Mouse (Mus musculus): Measurements from ENCODE around the gene 1700018F24Rik. TPM values are rescaled to one million over a fixed set of nuclear protein-coding genes. Genes with fewer than 3 reads are reported as not detected.
"Not testable (repeated sequence)": the region's sequence is repeated elsewhere in the genome, so short reads cannot be mapped to it uniquely, and the experiment has no call there.

1700018F24Rik gene
- 0.22 TPM in 1 of 2 replicates, not detected in the other for polyA plus RNA-seq (2015; fragmentation: Nextera tagmentation; extraction: Ambion mirVana)

DNA sequence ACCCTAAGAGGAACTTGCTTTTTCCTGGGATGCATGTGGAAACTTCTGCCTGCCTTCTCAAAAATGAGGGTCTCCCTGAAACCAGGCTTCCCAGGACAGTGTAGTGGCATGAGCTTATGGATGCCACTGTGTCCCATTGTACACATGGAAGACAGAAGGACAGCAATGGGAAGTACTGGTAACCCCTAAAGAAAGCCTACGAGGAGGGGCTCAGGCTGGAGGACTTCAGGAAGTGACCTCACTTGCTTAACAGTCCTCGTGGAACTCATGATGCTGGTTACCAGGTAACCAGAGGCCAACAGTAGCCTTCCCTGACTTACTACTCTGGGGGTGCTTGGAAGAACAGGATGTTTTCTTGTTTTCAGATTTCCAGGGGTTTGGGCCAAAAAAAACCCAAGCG, at the start of gene 1700018F24Rik:
1700018F24Rik (plus strand) TSS at position 301 of the 400 bp plus-strand sequence.
- not testable (repeated sequence) for DNase-seq (ENCODE audit: low spot score)

DNA sequence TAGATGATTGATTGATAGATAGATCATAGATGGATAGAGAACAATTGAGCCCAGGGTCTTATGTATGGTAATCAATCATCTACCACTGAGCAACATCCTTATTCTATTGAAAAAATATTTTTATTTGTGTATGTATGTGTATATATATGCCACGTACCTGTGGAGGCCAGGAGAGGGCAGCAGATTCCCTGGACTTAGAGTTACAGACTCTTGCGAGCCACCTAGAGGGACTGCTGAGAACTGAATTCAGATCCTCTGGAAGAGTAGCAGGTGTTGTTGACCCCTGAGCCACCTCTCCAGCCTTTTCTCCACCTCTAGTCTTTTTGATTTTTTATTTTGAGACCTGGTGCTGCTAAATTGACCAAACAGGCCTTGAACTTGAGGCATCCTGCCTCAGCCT, 44.3 kb upstream of the 1700018F24Rik start:
- DNase-seq (ENCODE audit: low spot score), result peak; percentile 49

DNA sequence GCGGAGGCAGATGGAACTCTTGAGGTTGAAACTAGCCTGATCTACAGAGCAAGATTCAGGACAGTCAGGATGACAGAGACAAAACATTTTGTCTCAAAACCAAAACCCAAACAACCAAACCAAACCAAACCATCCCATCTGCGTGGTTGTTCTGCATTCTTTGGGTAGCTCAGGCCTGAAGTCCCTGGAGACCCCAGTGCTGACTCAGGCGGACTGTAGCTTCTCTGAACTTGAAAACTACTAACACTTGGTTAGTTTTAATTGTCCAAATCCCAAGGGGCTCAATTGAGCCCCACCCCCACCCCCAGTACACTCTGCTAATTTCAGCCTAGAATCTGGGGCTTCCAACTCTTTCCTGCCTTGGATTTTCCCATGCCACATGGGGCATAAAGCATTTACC, 39.4 kb upstream of the 1700018F24Rik start:
- no peak for DNase-seq (ENCODE audit: low spot score)

GRCm38 (mm10) chr5:145004495-145004894, 38.3 kb upstream of the 1700018F24Rik start:
- no peak for DNase-seq (ENCODE audit: low spot score)

DNA sequence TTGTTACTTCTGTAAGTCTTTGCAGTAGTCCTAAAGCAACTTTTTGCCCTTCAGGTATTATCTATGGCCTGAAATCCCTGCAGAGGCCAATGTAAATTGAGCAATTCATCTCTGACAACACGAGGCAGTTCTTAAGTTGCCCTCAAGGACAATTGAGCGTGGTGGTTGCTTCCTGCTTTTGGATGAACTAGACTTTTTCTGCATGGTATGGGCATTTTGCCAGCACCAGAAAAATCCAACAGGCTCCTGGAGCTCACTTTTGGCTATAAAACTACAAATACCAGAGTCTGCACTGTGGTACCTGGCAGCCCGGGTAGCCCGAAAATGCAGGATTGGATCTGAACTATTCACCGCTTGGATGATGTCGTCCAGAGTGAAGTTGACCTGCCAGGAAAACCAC, 37.2 kb upstream of the 1700018F24Rik start:
- DNase-seq (ENCODE audit: low spot score), result no peak

GRCm38 (mm10) chr5:145008878-145009659, 33.7 kb upstream of the 1700018F24Rik start:
- no peak for DNase-seq (ENCODE audit: low spot score)

DNA sequence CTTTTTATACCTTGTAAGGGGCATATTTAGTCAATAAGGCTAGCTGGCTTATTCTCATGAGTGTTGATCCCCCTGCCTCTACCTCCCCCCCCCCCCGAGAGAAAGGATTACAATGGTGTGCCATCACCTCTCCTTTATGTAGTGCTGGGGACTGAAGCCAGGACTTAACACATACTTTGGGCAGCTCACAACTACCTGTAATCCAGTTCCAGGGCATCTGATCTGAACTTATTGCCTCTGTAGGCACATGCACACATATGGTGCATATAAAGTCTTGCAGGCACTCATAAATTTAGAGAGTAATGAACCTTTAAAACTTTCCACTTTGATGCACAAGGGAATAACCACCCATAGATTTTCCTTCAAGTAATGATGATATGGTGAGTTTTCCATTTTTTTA, 28.5 kb upstream of the 1700018F24Rik start:
- no peak for DNase-seq (ENCODE audit: low spot score)

DNA sequence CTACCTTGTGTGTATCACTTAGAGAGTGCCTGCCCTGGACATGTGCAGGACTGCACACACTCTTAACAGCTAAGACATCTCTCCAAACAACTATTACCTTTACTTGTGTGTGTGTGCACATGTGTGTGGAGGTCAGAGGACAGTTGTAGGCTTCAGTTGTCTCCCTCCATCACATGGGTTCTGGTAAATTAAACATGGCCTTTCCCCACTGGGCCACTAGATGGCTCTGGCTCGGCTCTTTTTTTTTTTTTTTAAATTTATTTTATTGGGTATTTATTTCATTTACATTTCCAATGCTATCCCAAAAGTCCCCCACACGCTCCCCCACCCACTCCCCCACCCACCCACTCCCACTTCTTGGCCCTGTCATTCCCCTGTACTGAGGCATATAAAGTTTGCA, 26.0 kb upstream of the 1700018F24Rik start:
- DNase-seq (ENCODE audit: low spot score), result not testable (repeated sequence)

- DNase-seq (ENCODE audit: low spot score), result not testable (repeated sequence)
These were observed 22.5 kb upstream of the 1700018F24Rik start for GRCm38 (mm10) chr5:145020254-145020653.

DNA sequence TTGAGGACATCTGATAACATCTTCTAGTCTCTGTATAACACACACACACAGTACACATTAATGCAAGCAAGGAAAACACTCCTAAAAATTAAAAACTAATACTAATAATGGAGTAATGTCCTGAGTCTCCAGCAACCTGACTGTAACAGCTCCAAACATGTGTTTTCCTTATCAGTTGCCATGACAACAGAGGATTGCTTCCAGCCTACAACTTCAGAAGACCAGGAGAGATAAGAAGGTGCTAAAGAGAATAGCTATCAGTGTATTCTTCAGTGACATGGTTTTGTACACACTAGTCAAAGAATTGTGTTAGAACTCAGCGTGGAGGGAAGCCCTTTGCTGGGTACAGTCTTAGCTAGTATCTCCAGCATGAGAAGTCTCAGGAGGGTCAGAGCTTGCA, 22.1 kb upstream of the 1700018F24Rik start:
- not testable (repeated sequence) for DNase-seq (ENCODE audit: low spot score)

DNA sequence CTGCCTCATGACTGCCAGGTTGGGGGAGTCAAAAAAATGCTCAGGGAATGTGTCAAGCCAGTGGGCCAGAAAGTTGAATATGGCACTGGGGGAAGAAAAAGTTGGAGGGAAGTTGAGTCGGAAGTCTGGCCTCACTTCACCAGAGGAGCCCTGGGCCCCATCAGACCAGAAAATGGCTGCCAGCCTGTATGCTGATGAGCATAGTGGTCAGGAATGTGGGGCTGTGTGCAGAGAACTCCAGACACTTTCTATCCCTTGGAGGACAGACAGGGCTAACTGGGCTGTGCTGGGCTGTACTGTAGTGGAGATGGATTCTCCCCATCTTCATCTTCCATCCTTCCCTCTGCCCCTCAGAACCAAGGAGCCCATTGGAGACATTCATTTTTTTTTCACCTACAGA, 12.3 kb upstream of the 1700018F24Rik start:
- not testable (repeated sequence) for DNase-seq (ENCODE audit: low spot score)

DNA sequence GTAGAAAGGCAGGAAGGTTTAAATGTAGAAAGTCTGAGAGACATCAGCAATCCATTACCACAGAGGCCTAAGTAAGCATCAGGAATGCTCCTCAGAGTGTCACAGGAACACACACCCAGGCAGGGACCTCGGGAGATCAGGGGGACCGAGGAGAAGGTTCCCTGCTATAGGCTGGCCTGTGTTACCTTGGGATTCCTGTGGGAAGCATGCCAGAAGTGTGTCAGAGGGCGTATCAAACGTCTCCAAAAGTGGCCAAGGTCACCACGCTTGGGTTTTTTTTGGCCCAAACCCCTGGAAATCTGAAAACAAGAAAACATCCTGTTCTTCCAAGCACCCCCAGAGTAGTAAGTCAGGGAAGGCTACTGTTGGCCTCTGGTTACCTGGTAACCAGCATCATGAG, 10.4 kb upstream of the 1700018F24Rik start, which contains the start of gene Gm4871:
Gm4871 (minus strand) TSS at position 364 of the 400 bp plus-strand sequence.
- DNase-seq (ENCODE audit: low spot score), result not testable (repeated sequence)

DNA sequence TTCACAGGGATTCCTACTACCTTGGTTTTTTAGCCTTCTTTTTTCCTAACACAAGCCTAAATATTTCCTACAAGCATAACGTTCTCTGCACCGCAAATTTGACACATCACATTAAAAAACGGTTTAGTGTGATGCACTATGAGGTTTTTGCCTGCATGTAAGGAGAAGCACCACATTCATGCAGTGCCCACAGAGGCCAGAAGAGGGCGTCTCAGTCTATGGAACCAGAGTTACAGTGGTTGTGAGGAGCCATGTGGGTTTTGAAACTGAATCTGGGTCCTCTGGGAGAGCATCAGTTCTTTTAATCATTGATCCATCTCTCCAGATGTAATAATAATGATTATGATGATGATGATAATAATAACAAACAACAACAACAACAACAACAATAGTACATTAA, 1.2 kb upstream of the 1700018F24Rik start:
- no peak for DNase-seq (ENCODE audit: low spot score)

- DNase-seq (ENCODE audit: low spot score), result not testable (repeated sequence)
These were observed 11.4 kb downstream of the 1700018F24Rik start for GRCm38 (mm10) chr5:145054187-145054586.

- no peak for DNase-seq (ENCODE audit: low spot score)
These were observed 15.1 kb downstream of the 1700018F24Rik start for GRCm38 (mm10) chr5:145057907-145058306.

GRCm38 (mm10) chr5:145058722-145059121, 15.9 kb downstream of the 1700018F24Rik start:
- DNase-seq (ENCODE audit: low spot score), result no peak

DNA sequence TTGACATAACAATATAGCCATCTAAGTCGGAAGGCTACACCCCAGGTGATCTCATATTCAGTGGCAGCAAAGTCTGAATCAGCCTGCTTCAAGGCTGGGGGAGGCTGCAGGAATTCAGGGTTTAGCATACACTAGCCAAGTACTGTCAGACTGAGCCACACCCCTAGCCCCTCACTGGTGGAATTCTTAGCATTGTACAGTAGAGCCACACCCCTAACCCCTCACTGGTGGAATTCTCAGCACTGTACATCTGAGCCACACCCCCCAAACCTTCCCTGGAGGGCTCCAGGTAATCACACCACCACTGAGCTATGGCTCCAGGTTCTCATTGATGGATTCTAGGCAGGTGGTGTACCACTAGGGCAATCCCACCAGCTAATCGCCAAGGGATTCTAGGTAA, 16.7 kb downstream of the 1700018F24Rik start:
- no peak for DNase-seq (ENCODE audit: low spot score)

DNA sequence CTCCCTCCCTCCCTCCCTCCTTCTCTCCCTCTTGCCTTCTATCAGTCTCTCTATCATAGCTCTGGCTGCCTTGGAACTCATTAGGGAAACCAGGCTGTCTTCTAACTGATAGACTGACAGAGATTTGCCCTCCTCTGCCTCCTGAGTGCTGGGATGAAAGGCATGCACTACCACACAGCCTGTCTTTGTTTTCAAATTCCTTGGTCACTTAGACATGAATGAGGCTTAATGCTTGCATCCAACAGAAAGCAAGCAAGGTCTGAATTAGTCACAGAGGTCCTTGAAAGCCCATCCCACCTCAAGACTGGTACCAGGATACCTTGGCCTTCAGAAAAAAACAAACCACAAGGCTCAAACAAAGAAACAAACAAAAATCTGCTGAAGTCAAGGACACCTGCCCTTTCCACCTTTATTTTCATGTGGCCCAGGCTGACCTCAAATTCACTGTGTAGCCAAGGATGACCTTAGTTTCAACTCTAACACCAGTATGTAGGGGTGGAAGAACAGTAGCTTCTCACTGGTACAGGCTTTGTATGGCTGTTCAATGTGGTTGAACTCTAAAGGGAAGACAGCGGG, 22.1 kb downstream of the 1700018F24Rik start:
- DNase-seq (ENCODE audit: low spot score), result no peak

DNA sequence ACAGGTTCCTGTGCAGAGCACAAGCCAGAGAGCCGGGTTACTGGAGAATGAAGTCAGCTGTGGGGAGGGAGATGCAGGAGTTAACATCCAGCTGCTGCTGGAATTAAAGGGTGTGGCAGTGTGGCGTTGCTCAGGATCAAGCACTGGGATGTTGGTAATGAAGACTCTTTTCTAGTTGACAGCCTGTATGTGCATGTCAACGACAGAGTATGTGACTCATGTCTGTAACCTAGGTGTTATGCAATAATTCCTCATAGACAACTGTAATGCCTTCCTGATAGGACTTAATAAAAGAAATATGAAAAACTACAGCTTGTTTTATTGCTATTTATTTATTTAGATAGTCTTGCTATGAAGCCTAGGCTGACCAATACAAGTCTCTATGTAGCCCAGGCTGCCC, 26.1 kb downstream of the 1700018F24Rik start:
- DNase-seq (ENCODE audit: low spot score), result no peak

- DNase-seq (ENCODE audit: low spot score), result peak; percentile 69
These were observed 26.9 kb downstream of the 1700018F24Rik start for GRCm38 (mm10) chr5:145069707-145070106.

DNA sequence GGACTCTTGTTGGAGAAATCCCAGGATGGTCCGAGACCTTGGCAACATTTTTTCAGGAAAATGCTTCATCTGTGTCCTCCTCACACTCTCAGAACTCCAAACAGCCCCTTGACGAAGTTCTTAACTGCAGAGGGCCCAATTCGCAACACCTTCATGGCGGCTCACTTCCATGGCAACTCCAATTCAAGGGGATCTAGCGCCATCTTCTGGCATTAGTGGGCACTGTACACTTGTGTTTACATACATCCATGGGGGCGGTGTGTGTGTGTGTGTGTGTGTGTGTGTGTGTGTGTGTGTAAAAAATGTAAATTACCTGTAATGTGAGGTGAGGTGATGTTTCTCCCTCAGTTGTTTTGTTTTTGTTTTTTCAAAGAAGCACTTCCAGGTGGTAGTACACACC, 28.6 kb downstream of the 1700018F24Rik start:
- no peak for DNase-seq (ENCODE audit: low spot score)

GRCm38 (mm10) chr5:145075081-145075480, 32.3 kb downstream of the 1700018F24Rik start:
- DNase-seq (ENCODE audit: low spot score), result no peak
